Mouse (Mus musculus): ENCODE measurements around the gene Camk1g. TPM values are rescaled to one million over a fixed set of nuclear protein-coding genes. Genes with fewer than 3 reads are reported as not detected.

The Camk1g gene
- total RNA-seq, 2 experiments from 2014 or later = 0.72 to 0.83 TPM

- intact Hi-C loops (cut with DNase I) = no loop called here
- peak; percentile 63 to 80 for DNase-seq
Measured at GRCm38 (mm10) chr1:193336122-193337017, 33.7 kb downstream of the Camk1g start.

GRCm38 (mm10) chr1:193334546-193334945 is 35.6 kb downstream of the Camk1g start:
- intact Hi-C loops (cut with DNase I) = no loop called here
- DNase-seq = no peak

- intact Hi-C loops (cut with DNase I) = no loop called here
- no peak for DNase-seq
Measured at GRCm38 (mm10) chr1:193333776-193334175, 36.3 kb downstream of the Camk1g start.

DNA sequence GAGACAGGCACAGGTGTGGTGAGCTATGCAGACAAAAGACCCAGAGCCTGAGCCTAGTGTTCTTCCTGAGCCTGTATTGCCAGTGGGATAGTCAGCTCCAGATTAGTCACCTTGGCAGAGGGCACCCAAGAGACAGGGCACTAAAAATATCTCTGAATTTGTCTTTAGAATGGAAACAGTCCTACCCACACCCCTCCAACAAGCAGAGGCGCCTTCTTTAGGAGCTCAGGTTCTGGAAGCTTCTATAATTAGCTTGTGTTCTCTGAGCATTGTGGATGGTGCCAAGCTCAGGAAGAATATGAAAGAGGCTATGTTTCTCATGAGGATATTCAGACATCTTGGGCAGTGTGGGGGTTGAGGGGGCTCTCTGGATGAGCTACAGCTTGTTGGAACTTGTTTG is 37.4 kb downstream of the Camk1g start:
- intact Hi-C loops (cut with DNase I) = no loop called here
- DNase-seq = no peak

DNA sequence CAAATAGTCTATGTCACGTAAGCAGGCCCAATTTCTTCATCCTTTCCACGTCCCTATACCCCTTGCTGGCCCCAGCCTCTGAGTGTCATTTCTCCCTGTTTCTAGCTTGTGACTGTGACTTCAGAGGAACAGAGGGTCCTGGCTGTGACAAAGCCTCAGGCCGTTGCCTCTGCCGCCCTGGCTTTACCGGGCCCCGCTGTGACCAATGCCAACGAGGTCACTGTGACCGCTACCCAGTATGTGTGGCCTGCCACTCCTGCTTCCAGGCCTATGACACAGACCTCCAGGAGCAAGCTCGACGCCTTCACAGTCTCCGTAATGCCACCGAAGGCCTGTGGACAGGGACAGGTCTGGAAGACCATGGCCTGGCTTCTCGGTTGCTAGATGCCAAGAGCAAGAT is 38.1 kb downstream of the Camk1g start:
- intact Hi-C loops (cut with DNase I) = no loop called here
- no peak for DNase-seq

DNA sequence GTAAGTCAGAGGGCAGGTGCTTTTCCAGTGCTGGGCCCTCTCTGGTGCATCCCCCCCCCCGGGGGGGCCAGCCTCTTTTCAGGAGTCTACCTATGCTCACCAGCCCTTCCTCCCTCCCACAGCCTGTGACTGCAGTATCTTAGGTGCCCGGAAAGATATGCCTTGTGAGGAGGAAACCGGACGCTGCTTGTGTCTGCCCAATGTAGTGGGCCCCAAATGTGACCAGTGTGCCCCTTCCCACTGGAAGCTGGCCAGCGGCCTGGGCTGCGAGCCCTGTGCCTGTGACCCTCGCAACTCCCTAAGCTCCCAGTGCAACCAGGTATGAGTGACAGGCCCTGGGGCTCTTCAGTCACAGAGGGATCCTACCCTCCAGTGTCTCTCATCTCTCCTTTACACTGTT is 39.5 kb downstream of the Camk1g start:
- DNase-seq = no peak
- intact Hi-C loops (cut with DNase I) = loop anchor here (1.0 to 2.0 kb wide), 2 partner anchors 34 to 42 kb away; no protein-coding TSS in a partner anchor

DNA sequence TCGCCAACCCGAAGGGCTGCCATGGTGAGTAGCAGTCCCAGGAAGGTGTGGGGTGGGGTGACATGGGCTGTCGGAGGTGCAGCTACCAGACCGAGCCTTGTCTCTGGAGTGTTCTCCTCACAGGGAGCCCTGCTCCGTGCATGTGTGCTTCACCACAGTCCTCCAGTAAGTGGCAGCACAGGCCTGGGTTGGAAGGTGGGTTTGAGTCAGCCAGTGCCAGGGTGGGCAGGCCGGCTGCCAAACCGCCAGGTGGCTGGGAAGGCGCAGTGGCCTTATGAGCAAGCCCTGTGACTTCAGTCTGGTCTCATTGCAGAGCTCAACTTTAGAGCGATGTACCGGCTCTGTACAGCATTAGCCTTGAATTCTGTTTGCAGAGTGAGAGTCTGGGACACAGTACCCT is 39.9 kb downstream of the Camk1g start:
- DNase-seq = peak; percentile 82 to 90
- intact Hi-C loops (cut with DNase I) = loop anchor here (1.0 to 2.0 kb wide), 2 partner anchors 34 to 43 kb away; no protein-coding TSS in a partner anchor

- intact Hi-C loops (cut with DNase I) = no loop called here
- no peak for DNase-seq
Measured at GRCm38 (mm10) chr1:193329557-193329956, 40.5 kb downstream of the Camk1g start.

DNA sequence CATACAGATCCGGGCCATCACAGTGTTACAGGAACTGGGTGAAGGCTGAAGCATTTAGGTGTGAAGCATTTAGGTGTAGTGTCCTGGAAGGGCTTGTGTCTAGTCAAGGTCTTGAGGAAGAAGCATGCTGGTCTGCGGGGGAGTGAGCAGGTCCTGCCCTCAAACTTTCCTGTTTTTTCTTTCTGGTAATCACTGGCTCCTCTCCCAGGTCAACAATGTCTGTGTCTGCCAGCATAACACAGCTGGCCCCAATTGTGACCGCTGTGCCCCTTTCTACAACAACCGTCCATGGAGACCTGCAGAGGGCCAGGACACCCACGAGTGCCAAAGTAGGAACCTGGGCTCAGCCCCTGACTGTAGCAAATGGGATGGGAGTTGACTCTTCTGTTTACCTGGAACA is 42.4 kb downstream of the Camk1g start:
- DNase-seq = no peak
- intact Hi-C loops (cut with DNase I) = loop anchor here (2.0 kb wide), 1 partner anchor 119 kb away; no protein-coding TSS in a partner anchor

GRCm38 (mm10) chr1:193327216-193327615 is 42.9 kb downstream of the Camk1g start:
- intact Hi-C loops (cut with DNase I) = loop anchor here (2.0 kb wide), 1 partner anchor 118 kb away; no protein-coding TSS in a partner anchor
- no peak for DNase-seq

DNA sequence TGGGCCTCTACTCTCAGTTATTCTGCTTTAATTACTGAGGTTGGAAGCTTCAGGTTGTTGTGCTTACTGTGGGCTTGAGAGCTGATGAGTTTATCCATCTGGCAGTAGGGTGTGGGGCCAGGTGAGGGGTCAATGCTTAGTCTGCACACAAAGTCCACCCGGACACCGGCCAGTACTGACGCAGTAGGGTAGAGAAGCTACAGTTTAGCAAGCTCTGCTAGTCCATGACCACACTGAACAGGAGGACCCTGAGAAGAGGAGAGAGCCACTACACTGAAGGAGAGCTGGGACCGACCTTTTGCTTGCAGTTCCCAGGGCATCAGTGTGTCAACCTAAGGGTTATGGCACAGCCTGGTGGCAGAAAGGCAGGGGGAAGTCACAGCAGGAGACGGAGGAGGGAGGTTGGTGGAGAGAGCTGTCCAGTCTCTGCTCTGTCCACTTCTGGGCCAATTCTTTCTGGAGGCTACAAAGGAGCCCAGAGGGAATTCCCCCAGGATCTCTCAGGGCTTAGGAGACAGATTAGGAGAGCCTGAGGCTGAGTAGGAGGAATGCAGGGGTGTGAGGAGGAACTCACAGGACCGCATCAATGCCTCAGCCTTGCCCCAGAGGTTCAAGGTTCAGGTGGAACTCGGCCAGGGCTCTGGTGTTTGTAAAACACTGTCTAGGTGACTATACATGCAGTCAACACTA is 43.5 kb downstream of the Camk1g start:
- intact Hi-C loops (cut with DNase I) = loop anchor here (2.0 kb wide), 1 partner anchor 118 kb away; no protein-coding TSS in a partner anchor

DNA sequence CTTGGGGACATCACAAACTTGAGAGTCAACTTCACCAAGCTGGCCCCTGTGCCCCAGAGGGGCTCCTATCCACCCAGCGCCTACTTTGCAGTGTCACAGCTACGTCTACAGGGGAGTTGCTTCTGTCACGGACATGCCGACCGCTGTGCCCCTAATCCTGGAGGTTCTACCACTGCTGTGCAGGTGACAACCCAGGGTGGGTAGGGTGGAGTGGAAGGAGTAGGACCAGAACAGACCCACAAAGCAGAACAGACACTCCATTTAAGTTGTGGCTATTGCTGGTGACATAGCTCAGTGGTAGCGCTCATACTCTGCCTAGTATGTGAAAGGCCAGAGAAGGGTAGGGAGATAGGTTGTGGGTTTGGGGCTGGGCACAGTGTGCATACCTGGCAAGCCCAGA is 44.2 kb downstream of the Camk1g start:
- no peak for DNase-seq
- intact Hi-C loops (cut with DNase I) = loop anchor here (2.0 kb wide), 1 partner anchor 117 kb away; no protein-coding TSS in a partner anchor

More for the DNA sequence above, 43.5 kb downstream of the Camk1g start:
- DNase-seq = no peak

DNA sequence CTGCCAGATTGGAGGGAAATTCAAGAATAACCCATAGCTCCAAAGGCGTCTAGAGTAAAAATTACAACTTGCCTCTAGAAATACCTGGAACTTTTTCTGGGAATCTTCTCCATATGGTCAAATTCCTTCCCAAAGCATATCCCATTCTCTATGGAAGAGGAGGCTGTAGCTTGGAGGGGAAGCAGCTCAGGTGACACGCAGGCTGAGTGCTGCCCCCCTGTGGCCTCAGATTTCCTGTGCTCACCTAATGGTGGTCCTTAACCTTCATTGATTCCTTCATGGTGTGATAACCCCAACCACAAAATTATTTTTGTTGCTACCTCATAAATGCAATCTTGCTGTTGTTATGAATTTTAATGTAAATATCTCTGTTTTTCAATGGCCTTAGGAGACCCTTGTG is 45.9 kb downstream of the Camk1g start:
- DNase-seq = peak; percentile 54 to 67
- intact Hi-C loops (cut with DNase I) = loop anchor here (1.0 kb wide), 1 partner anchor 69 kb away; no protein-coding TSS in a partner anchor

DNA sequence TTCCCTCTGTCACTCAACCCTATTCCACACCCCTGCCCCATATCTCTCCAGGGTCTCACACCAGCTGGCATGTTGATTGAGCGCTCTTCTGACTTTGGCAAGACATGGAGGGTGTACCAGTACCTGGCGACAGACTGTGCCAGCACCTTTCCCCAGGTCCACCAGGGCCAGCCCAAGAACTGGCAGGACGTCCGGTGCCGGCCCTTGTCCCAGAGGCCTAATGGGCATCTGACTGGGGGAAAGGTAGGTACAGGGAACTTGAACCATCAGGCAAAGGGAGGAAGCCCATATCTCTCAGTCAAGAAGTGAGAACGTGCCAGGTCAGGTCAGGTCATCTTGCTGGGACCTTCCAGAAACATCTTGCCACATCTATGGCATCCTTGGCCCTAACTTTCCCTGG is 46.4 kb downstream of the Camk1g start:
- DNase-seq = no peak
- intact Hi-C loops (cut with DNase I) = loop anchor here (1.0 kb wide), 1 partner anchor 68 kb away; no protein-coding TSS in a partner anchor

GRCm38 (mm10) chr1:193320398-193320797 is 49.7 kb downstream of the Camk1g start:
- intact Hi-C loops (cut with DNase I) = loop anchor here (2.0 kb wide), 1 partner anchor 56 kb away; the partner anchor contains the start of gene Hsd11b1
- no peak for DNase-seq

GRCm38 (mm10) chr1:193319721-193320120 is 50.4 kb downstream of the Camk1g start:
- intact Hi-C loops (cut with DNase I) = loop anchor here (2.0 kb wide), 1 partner anchor 55 kb away; the partner anchor contains the start of gene Hsd11b1
- DNase-seq = no peak

DNA sequence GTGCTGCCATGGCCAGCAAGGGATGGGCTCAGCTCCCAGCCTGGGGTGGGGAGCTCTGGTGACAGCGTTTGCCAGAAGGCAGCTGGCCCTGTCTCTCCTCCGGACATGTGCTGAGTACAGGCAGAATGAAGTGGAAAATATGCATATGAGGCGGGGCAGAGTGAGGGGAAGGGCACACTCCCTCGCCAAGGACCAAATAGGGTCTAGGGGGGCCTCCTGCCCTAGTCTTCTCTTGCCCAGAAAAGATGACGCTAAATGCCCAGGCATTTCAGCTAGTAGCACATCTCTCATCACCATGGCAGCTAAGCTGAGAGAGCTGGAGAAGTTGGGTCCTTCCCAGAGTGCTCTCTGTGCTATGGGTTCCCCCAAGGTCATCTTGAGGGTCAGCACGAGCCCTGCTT is 52.9 kb downstream of the Camk1g start:
- intact Hi-C loops (cut with DNase I) = loop anchor here (2.0 kb wide), 1 partner anchor 44 kb away; the partner anchor contains the start of gene G0s2
- DNase-seq = peak; percentile 81 to 84

GRCm38 (mm10) chr1:193316358-193316750 is 53.7 kb downstream of the Camk1g start:
- DNase-seq = no peak
- intact Hi-C loops (cut with DNase I) = loop anchor here (2.0 kb wide), 1 partner anchor 44 kb away; the partner anchor contains the start of gene G0s2

GRCm38 (mm10) chr1:193315705-193316357 is 54.3 kb downstream of the Camk1g start:
- intact Hi-C loops (cut with DNase I) = loop anchor here (2.0 kb wide), 1 partner anchor 43 kb away; the partner anchor contains the start of gene G0s2
- DNase-seq = peak; percentile 85 to 91

DNA sequence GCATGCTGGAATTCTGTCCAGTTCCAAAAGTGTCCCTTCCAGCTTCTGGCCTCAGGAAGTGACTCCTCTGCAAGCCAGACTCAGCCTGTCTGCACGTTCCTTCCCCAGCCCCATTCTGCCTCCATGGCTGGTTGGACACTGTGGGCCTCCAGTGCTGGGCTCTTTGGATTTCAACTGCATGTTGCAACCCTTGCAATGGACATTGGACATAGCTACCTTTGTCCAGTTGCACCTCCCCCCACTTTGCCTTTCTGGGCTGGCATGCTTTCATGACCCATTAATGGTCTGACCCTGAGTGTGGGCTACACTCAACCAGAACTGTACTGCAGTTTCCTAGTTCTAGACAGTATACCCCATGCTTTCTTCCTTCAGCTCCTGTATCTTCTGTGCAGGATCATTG is 58.5 kb downstream of the Camk1g start:
- intact Hi-C loops (cut with DNase I) = no loop called here
- DNase-seq = no peak
